Mouse (Mus musculus) heart, postnatal 10 days (tissue): ENCODE measurements around the gene Erf. TPM values are rescaled to one million over a fixed set of nuclear protein-coding genes. Genes with fewer than 3 reads are reported as not detected.

Experiments used
- DNase-seq, 2 experiments: peaks; one replicate each; pipeline ENCODE4 v3.0.0; 2021
- intact Hi-C: fragments of 180-260 bp; cut with DNase I; formaldehyde crosslinking; loops from one replicate; pipeline ENCODE4 v1.15.1; 2025
- total RNA-seq, 2 experiments: library from RNA; stranded (reverse); gene quantifications; 2 replicates each; pipeline ENCODE4 v1.2.3; 2021

The Erf gene
- total RNA-seq, 2 experiments from 2014 or later, result 38.6 to 42.2 TPM

DNA sequence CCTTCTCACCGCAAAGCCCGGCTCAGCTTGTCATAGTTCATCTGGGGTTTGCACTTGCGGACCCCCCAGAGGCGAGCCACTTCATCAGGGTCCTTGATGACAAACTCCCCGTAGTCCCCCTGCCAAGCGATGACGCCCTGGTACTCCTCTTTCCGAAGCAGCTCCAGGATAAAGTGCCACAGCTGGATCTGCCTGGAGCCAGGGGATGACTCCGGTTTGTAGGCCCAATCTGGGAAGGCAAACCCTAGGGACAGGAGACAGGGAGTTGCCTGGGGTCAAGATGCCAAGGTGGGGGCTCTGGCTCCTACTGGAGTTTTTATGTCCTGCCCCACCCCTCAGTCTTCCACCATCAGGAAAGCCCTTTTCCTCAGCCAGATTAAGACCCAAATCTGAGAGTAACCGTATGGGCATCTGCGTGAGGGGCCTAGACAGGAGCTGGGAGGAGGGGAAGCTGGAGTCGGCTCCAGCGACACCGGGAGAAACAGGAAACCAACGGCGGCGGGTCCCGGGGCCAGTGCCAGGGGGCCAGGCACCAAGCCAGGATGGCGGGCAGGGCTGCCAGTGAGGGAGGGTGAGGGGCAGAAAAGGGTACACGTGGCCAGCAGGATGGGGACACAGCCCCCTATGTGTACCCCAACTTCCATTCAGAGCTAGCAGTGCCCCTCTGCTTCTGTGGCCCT, 4.3 kb downstream of the Erf start:
- peak; percentile 74 to 78 for DNase-seq
- intact Hi-C loops, result loop anchor here (2.0 kb wide), 1 partner anchor 71 kb away; the partner anchor contains the start of gene Megf8

DNA sequence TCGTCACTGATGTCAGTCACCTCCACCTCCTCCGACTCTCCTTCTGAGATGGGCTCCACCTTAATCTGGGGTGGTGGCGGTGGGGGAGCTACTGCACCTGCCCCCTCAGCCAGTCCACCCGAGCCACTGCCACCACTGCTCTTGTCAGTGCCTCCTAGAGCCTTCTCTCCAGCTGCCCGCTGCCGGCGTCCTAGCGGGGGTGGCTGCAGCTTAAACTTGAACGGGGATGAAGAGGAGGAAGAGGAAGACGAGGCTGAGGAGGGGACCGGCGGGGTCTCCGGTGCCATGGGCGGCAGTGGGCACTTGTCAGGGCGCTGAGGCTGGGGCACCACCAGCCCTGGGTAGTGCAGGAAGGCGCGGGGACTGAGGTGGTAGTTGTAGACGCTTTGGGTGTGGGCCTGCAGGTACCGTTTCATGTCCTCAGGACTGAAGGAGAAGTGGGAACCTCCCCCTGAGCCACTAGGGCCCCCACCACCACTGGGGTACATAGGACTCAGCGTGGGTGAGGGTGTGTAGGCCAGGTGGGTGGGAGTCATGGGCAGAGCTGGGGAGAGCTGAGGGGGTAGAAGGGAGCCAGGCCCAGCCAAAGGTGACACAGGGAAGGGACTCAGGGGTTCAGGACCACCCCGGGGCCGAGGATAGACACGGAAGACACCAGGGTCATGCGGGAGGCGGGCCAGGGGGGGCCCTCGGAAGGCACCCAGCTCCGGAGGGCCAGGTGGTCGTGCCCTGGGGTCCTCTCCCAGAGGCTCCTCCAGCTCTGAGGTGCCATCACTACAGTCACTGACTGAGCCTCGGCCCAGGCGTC, 5.8 kb downstream of the Erf start:
- DNase-seq, result no peak
- intact Hi-C loops, result loop anchor here (5.0 kb wide), 1 partner anchor 143 kb away; no protein-coding TSS in a partner anchor

DNA sequence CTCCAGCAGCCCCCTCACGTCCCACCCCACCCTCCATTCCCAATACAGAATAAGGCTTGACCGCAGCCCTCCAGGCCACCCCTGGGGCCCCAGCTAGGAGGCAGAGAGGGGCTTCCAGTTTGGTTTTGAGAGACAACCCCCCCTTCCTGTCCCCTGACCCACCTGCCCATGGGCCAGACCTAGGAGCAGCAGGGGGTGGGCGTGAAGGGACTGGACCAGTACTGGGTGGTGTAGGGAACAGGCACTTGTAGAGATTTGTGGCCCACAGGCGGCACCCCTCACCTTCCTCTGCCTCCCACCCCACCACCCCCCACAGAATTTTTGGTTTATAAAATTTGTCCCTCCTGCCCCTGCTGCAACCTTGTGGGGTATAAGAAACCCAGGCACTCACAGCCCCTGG, 7.2 kb downstream of the Erf start:
- intact Hi-C loops, result loop anchor here (5.0 kb wide), 1 partner anchor 144 kb away; no protein-coding TSS in a partner anchor
- DNase-seq, result no peak

DNA sequence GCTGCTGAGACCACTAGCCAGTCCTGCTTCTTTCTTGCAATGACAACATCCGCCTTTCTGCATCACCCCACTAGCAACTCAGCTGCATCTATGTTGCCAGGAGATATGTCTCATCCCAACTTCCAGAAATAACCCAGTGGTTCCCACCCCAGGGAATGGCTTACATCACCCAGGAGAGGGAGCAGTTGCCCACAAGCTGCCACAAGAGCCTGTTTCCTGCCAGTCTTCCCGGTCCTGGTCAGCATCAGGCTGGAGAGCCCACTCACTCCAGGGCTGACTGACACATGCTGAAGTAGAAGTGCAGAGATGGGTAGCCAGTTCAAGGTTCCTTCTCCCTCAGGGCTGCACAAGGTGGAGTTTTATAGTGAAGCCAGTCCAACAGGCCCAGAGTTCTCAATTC, 9.5 kb downstream of the Erf start:
- peak; percentile 84 to 86 for DNase-seq
- intact Hi-C loops, result loop anchor here (5.0 kb wide), 1 partner anchor 146 kb away; no protein-coding TSS in a partner anchor

DNA sequence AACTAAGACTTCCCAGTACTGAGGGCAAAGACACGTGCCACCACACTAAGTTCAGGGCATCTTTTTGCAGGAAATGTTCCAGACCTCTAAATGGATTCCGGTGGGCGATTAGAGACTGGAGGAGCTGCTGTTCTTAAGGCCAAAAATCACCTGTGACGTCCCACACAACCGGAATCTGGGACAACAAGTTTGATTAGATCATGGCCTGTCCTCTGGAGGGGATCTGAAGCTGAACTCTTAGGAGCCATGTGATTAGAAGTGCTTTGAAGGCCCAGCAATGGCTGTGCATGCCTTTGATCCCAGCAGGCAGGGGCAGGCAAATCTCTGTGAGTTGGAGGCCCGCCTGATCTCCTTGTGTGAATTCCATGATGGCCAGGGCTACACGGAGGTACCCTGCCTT, 9.9 kb downstream of the Erf start:
- DNase-seq, result peak in 1 of 2 experiments; percentile 7
- intact Hi-C loops, result loop anchor here (5.0 kb wide), 1 partner anchor 147 kb away; no protein-coding TSS in a partner anchor

DNA sequence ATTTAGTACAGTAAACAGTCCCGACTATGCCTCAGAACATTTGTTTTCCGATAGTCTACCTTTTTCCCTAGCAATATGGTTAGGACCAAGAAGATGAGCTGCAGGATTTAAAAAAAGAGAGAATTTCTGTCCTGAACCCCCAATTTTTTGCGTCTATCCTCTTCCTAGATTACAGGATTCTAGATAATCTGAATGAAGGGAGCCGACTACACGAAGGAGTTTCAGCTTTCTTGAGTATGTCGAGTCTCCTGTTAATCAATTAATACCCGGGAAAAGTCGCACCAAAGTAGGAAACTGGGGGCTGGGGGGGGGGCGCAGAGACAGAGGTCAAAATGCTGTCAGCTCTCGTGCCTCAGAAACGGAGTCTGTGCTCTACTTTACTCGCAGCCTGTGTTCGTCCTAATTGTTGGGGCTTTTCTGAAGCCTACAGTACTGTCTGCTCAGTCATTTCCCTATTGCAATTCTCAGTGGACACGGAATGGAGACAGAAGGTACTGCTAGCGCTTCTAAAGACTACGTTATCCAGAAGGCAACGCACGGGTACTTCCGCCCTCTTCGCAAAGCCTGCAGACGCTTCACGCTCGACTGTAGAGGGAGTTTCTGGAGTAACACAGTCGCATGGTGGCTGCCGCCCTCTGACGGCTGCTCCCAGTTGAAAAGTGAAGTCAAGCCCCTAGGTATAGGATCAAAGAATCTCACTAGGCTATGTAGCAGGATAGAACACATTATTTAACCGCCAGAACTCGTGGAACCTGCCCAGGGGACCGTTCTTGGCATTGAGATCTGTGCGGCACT, 11.5 kb downstream of the Erf start:
- intact Hi-C loops, result loop anchor here (1.0 to 5.0 kb wide), 3 partner anchors 39 to 158 kb away; partner anchors contain the start of gene Lipe
- DNase-seq, result peak; percentile 89 to 91

DNA sequence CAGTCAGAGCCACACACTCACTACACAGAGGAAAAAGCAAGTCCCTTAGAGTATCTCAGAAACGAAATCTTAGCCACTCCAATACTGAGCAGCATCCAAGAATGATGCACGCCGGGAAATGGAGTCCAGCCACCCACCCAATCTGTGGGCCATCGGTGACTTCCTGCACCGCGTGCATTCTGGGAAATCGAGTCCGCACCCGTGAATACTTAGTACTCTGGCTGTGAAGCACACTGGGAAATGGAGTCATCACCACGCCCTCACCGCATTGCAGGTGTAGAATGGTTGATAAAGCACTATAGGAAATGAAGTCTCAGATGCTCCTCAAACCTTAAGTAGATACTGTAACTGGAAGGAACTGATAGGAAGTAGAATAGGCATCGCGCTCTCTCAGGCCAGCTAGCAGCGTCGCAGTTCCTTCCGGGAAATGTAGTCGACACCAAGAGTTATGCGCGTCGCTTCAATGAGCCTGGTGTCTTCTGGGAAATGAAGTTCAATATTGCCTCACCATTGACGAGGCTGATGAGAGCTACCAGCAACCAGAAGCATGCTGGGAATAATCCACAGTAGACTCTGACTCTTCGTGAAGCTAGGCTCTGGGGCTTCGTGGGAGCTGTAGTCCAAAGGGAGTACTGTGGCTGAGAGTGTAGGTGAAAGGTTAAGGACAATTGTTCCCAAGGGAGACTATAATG, 12.4 kb downstream of the Erf start:
- DNase-seq, result peak; percentile 96 to 97
- intact Hi-C loops, result loop anchor here (5.0 kb wide), 2 partner anchors 106 to 159 kb away; partner anchors contain the start of gene Lipe

DNA sequence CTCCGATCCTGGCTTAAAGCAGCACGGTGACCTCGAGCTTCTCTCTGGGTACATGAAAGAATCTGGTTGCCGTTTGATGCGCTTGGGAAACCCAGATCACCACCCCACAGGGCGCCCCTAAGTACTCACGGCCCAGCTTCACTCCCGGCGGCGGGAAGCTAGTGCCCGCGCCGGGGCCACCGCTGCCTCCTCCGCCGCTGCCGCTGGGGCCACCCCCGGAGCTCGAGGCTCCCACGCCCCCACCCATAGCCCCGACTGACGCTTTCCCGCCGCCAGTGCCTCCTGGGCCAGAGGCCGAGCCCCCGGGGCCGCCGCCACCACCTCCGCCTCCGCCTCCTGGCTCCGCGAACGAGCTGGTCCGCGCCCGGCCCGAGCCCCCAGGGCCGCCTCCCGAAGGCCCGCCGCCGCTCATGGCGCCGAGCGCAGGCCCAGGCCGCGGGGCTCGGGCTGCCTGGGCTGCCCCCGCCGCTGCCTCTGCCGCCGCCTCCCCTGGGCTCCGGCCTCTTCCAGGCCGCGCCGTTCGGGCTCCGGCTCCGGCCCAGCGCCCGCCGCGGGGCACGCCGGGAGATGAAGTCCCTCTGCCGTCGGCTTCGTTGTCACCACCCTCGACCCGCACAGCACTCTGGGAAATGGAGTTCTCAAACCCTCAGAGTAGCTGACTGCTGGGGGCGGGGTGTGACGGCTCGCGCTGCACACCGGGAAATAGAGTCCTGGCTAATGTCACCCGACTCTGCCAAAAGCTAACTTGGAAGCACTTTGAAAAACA, 13.1 kb downstream of the Erf start, which contains the start of gene Gsk3a:
TSS of gene Gsk3a (minus strand) at position 603 of the 766 bp plus-strand sequence.
- intact Hi-C loops, result loop anchor here (2.0 to 5.0 kb wide), 3 partner anchors 15 to 160 kb away; partner anchors contain the start of gene Lipe

DNA sequence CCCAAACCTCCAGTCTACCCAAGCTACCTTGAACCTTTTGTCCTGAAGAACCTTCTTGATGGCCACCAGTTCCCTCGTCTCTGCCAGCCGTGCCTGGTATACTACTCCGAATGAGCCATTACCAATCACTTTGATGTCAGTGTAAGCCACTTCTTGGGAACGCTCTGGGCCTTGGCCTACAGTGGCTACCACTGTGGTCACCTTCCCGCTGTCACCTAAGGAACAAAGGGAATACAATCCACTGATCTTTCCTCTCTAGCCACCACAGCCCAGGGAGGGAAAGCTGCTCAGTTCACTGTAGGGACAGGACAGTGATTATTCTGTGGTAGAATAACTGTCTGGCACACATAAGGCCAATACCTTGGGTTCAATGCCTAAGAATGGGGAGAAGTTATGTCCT, 15.0 kb downstream of the Erf start:
- DNase-seq, result no peak
- intact Hi-C loops, result loop anchor here (5.0 kb wide), 2 partner anchors 103 to 162 kb away; partner anchors contain the start of gene Lipe

More for the DNA sequence above, 13.1 kb downstream of the Erf start, which contains the start of gene Gsk3a:
- DNase-seq, result peak; percentile 99 to 100

DNA sequence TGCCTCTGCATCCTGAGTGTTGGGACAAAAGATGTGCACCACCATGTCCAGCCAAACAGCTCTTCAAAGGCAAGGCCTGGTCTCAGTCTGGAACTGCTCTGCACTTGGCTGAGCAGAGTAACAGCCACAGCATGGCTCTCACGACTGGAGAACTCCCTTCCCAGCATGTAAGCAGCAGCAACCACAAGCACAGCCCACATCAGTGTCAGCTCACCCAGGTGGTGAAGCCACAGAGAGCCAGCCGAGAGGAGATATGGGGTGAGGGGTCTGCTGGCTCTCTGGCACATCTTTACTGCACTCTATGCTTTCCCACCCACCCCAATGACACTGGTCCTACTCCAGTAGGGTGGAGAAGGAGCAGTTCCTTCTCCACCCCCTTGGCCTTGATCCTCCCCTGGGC, 17.5 kb downstream of the Erf start:
- DNase-seq, result no peak
- intact Hi-C loops, result no loop called here

DNA sequence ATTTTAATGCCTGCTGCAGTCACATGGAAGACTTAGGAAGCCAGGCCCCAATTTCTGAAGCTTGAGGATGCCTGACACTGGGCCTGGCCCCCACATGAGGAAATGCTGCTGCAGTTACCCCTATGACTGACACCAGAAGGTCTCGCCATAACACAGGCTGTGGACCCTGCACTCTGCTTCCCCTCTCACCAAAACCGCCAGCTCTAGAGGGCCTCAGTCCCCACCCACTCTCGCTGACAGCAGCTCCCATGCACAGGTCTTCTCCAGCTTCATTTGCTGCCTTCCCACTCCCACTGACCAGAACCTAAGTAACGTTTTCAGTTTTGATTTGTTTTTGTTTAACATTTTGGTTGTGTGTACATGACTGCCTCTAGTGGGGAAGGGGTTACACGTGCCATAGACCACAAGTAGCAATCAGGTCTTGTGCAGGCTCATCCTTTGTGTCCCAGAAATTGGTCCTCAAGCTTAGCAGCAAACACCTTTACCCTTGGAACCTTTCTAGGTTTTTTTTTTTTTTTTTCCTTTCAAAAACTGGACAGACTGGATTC, 18.4 kb downstream of the Erf start:
- no peak for DNase-seq
- intact Hi-C loops, result no loop called here

DNA sequence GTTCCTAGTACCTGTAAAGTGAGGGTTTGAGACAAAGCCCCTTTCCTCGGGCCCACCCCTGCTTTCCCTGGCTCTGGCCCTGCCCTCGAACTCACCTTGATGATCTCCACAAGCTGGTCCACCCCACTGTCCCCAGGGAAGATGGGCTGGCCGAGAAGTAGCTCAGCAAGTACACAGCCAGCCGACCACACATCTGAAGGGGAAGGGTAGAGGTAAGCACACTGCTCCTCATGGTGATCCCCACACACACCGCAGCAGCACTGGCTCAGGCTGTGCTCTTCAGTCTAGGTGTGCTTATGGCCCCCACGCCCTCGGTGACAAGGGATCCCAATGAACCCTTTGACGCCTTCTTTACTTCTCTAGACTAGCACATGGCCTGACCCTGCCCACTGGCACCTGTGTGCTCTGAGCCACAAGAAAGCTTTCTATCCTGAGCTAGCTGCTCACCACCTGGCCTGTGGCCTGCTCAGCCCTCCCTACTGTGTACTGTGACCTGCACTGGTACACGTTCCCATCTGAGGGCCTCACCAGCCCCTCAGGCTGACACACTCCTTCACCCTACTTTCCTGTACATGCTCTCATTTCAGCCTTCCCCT, 19.8 kb downstream of the Erf start:
- intact Hi-C loops, result no loop called here
- DNase-seq, result no peak

DNA sequence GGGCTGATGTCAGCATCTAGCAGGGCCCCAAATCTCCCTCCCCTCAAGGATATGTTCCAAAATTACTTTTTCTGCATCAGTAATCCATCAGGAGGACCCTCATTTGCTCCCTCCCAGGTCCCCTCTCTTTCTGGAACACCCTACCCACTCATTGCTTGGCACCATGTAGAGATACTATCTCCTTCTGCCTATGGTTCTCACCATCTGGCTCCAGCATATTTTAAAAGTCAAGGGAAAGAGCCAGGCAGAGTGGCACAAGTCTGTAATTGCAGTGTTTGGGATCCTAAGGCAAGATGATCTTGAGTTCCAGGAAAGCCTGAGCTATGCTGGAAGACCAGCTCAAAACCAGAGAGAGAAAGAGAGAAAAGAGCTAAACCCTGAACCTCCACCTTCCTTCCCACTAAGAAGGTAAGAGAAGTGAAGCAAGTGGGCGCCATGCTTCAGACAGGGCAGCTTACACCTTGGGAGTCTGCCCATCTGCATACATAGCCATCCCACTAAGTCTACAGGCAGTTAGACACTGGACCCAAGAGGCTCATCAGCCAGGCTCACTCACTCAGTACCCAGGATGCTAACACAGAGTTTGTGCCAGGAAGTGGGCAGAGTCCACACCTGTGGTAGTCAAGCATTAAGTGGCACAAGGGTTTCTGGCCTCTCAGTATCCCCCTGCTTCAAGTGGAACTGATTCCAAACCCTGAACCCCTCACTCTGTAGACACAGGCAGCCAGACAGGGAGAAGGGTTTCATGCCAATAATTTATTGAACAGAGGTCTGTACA, 22.8 kb downstream of the Erf start:
- intact Hi-C loops, result no loop called here
- no peak for DNase-seq

DNA sequence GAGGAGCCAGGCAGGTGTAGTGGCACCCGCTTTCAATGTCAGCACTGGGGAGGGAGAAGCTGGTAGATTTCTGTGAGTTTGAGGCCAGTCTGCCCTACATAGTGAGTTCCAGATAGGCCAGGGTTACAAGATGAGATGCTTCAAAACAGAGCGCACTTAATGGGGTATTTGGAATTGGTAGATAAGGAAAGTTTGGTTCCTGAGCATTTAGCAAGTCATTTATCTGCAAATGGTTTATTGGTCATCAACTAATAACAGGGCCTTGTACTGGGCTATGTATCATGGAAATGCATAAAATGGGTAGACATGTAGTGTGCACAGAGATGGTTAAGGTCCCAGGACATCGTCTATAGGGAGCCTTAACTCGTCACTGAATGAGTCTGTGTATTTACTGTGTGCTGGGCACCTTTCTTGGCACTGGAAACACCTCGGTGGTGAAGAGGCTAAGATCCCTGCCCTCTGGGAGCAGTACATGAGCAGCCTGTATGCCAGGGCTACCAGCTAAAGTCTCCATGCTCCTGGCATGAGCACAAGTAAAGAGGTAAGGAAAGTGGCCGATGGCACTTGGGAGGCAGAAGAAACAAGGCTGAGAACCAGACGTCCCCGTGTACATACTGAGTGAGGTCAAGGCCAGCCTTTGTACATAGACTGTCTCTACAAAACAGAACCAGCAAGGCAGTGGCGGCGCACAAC, 28.1 kb downstream of the Erf start:
- intact Hi-C loops, result loop anchor here (2.0 to 5.0 kb wide), 2 partner anchors 14 to 160 kb away; partner anchors contain the start of gene Gsk3a
- no peak for DNase-seq

DNA sequence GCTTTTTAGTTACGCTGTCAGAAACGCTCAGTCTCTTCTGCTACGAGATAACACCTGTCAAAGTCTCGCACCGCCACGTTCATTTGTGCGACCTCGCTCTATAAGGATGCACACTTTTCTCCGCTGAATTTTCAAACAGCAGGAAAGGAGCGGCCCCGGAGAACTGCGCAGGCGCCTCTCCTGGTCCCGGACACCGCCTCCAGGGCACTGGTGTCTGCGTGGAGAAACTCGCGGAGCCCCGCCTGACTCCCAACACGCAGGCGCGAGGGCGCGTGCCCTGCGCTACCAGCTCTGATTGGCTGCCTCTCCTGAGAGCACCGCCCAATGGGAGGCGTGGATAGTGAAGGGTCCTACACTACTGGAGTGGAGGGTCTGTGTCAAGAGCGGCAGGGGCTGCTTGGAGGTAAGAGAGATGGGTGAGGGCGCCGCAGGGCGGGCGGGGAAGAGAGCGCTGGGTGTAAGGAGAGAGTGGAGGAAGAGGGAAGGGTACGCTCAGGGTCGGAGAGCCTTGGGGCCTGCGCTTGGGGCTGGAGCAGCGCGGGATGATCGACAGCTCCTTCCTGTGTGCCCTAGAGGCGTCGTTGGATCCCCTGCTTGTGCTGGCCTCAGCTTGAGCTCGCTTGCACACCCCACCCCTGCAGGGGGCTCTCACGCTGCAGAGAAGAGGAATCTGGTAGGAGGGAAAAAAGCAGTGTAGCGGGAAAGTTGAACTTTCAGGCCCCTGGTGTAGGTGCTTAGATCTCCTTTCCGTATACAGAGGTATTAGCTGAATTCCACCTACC, 29.3 kb downstream of the Erf start, which contains the start of gene Zfp526:
TSS of gene Zfp526 (plus strand) at position 324 of the 782 bp plus-strand sequence.
- intact Hi-C loops, result loop anchor here (5.0 kb wide), 1 partner anchor 161 kb away; no protein-coding TSS in a partner anchor
- DNase-seq, result peak; percentile 99
